Mouse (Mus musculus): ENCODE measurements around the gene Mrpl52. TPM values are rescaled to one million over a fixed set of nuclear protein-coding genes. Genes with fewer than 3 reads are reported as not detected.

The Mrpl52 gene
- total RNA-seq, 1 experiment, result 137 TPM

- peaks cover 7% of the 10 kb centered on the region for H3K36me3 ChIP-seq (ENCODE audit: control insufficient read depth, insufficient read depth, low read length, poor library complexity, severe bottlenecking)
- no peak for TF ChIP-seq ZC3H11A (IDR thresholded peaks at IDR 0.05; ENCODE audit: borderline replicate concordance, low read depth, low read length)
- no peak for TF ChIP-seq MAFK (IDR thresholded peaks at IDR 0.05; ENCODE audit: insufficient read depth, low read depth, low read length)
- no peak for TF ChIP-seq HCFC1 (IDR thresholded peaks at IDR 0.05; ENCODE audit: borderline replicate concordance, insufficient read depth, low read length)
- no peak for TF ChIP-seq ZNF384 (IDR thresholded peaks at IDR 0.05; ENCODE audit: low read depth, low read length)
- no peak for TF ChIP-seq CHD2 (IDR thresholded peaks at IDR 0.05; ENCODE audit: low read depth, low read length)
- peak overlapping the region; percentile 52; the same call in 1 of the 2 replicates for H3K27ac ChIP-seq (ENCODE audit: insufficient read depth, low read depth, low read length, poor library complexity, severe bottlenecking)
- H3K4me1 ChIP-seq (ENCODE audit: control insufficient read depth in 2 of 2, insufficient read depth in 2 of 2, low read length in 2 of 2, poor library complexity in 1 of 2), result peaks cover 3 to 10% of the 10 kb centered on the region in 2 experiments; a peak in 3 of 4 replicates
- peak overlapping the region; percentile 88 for H3K9ac ChIP-seq (ENCODE audit: insufficient read depth, low read depth, low read length, poor library complexity, severe bottlenecking)
- in situ Hi-C loops (cut with MboI; ENCODE audit: low sequenced_read_pairs in 2 of 2, unreplicated experiment in 2 of 2), result no loop called here
- no peak for DNase-seq (ENCODE audit: low read depth, low spot score)
- no peaks in the 10 kb centered on the region for H3K9me3 ChIP-seq (ENCODE audit: control insufficient read depth, insufficient read depth, low read depth, low read length)
- H3K4me3 ChIP-seq (ENCODE audit: insufficient read depth in 1 of 2, low read depth in 1 of 2, low read length in 2 of 2, poor library complexity in 1 of 2, severe bottlenecking in 1 of 2), result peak overlapping the region; percentile 79 to 88
Measured at GRCm38 (mm10) chr14:54426003-54426688, 563 bp upstream of the Mrpl52 start.

GRCm38 (mm10) chr14:54427696-54428095 is 987 bp downstream of the Mrpl52 start:
- Histone ChIP-seq H3K36me3 (ENCODE audit: control insufficient read depth, insufficient read depth, low read length, poor library complexity, severe bottlenecking) (peaks cover 7% of the 10 kb centered on the region), H3K27ac (ENCODE audit: insufficient read depth, low read depth, low read length, poor library complexity, severe bottlenecking) (no peak overlapping the region), H3K9me3 (ENCODE audit: control insufficient read depth, insufficient read depth, low read depth, low read length) (no peaks in the 10 kb centered on the region), H3K4me3 (ENCODE audit: insufficient read depth in 1 of 2, low read depth in 1 of 2, low read length in 2 of 2, poor library complexity in 1 of 2, severe bottlenecking in 1 of 2) (peak overlapping the region in 1 of 2 experiments; percentile 79; a peak in 2 of 4 replicates), H3K9ac (ENCODE audit: insufficient read depth, low read depth, low read length, poor library complexity, severe bottlenecking) (no peak overlapping the region), H3K4me1 (ENCODE audit: control insufficient read depth in 2 of 2, insufficient read depth in 2 of 2, low read length in 2 of 2, poor library complexity in 1 of 2) (peaks cover 3 to 12% of the 10 kb centered on the region in 2 experiments; a peak in 3 of 4 replicates)
- in situ Hi-C loops (cut with MboI; ENCODE audit: low sequenced_read_pairs in 2 of 2, unreplicated experiment in 2 of 2), result no loop called here
- no peak for DNase-seq (ENCODE audit: low read depth, low spot score)
- no peak for TF ChIP-seq CHD2 (IDR thresholded peaks at IDR 0.05; ENCODE audit: low read depth, low read length)

- no peak overlapping the region for H3K4me3 ChIP-seq (ENCODE audit: insufficient read depth in 1 of 2, low read depth in 1 of 2, low read length in 2 of 2, poor library complexity in 1 of 2, severe bottlenecking in 1 of 2)
- in situ Hi-C loops (cut with MboI; ENCODE audit: low sequenced_read_pairs in 2 of 2, unreplicated experiment in 2 of 2), result no loop called here
- no peaks in the 10 kb centered on the region for H3K9me3 ChIP-seq (ENCODE audit: control insufficient read depth, insufficient read depth, low read depth, low read length)
- H3K36me3 ChIP-seq (ENCODE audit: control insufficient read depth, insufficient read depth, low read length, poor library complexity, severe bottlenecking), result peaks cover 7% of the 10 kb centered on the region
- peaks cover 3 to 18% of the 10 kb centered on the region in 2 experiments; a peak in 3 of 4 replicates for H3K4me1 ChIP-seq (ENCODE audit: control insufficient read depth in 2 of 2, insufficient read depth in 2 of 2, low read length in 2 of 2, poor library complexity in 1 of 2)
- H3K27ac ChIP-seq (ENCODE audit: insufficient read depth, low read depth, low read length, poor library complexity, severe bottlenecking), result no peak overlapping the region
- H3K9ac ChIP-seq (ENCODE audit: insufficient read depth, low read depth, low read length, poor library complexity, severe bottlenecking), result no peak overlapping the region
- no peak for DNase-seq (ENCODE audit: low read depth, low spot score)
- TF ChIP-seq ZNF384 (IDR thresholded peaks at IDR 0.05; ENCODE audit: low read depth, low read length) (no peak), ZC3H11A (IDR thresholded peaks at IDR 0.05; ENCODE audit: borderline replicate concordance, low read depth, low read length) (no peak), MAFK (IDR thresholded peaks at IDR 0.05; ENCODE audit: insufficient read depth, low read depth, low read length) (no peak), HCFC1 (IDR thresholded peaks at IDR 0.05; ENCODE audit: borderline replicate concordance, insufficient read depth, low read length) (no peak)
Measured at GRCm38 (mm10) chr14:54428421-54428820, 1.7 kb downstream of the Mrpl52 start.

GRCm38 (mm10) chr14:54429332-54430093 is 2.8 kb downstream of the Mrpl52 start:
- Histone ChIP-seq H3K9ac (ENCODE audit: insufficient read depth, low read depth, low read length, poor library complexity, severe bottlenecking) (no peak overlapping the region), H3K9me3 (ENCODE audit: control insufficient read depth, insufficient read depth, low read depth, low read length) (no peaks in the 10 kb centered on the region), H3K4me1 (ENCODE audit: control insufficient read depth in 2 of 2, insufficient read depth in 2 of 2, low read length in 2 of 2, poor library complexity in 1 of 2) (peaks cover 6 to 23% of the 10 kb centered on the region in 2 experiments), H3K36me3 (ENCODE audit: control insufficient read depth, insufficient read depth, low read length, poor library complexity, severe bottlenecking) (peaks cover 7% of the 10 kb centered on the region), H3K27ac (ENCODE audit: insufficient read depth, low read depth, low read length, poor library complexity, severe bottlenecking) (no peak overlapping the region), H3K4me3 (ENCODE audit: insufficient read depth in 1 of 2, low read depth in 1 of 2, low read length in 2 of 2, poor library complexity in 1 of 2, severe bottlenecking in 1 of 2) (no peak overlapping the region)
- DNase-seq (ENCODE audit: low read depth, low spot score), result no peak
- TF ChIP-seq ZC3H11A (IDR thresholded peaks at IDR 0.05; ENCODE audit: borderline replicate concordance, low read depth, low read length) (no peak), HCFC1 (IDR thresholded peaks at IDR 0.05; ENCODE audit: borderline replicate concordance, insufficient read depth, low read length) (no peak), ZNF384 (IDR thresholded peaks at IDR 0.05; ENCODE audit: low read depth, low read length) (no peak), MAFK (IDR thresholded peaks at IDR 0.05; ENCODE audit: insufficient read depth, low read depth, low read length) (no peak), CHD2 (IDR thresholded peaks at IDR 0.05; ENCODE audit: low read depth, low read length) (no peak)
- in situ Hi-C loops (cut with MboI; ENCODE audit: low sequenced_read_pairs in 2 of 2, unreplicated experiment in 2 of 2), result no loop called here
